Mouse (Mus musculus) olfactory bulb, adult 2 months (tissue): ENCODE results near the gene Gm3952.

Source experiments
- CTCF ChIP-seq: fragments of 200-500 bp; IDR thresholded peaks from 2 replicates; pipeline ENCODE4 v1.5.1; 2012; ENCODE audit warnings: low read depth, mild to moderate bottlenecking, low read length, moderate library complexity; ENCODE audit not compliant: insufficient read depth
- POLR2A ChIP-seq: fragments of 200-500 bp; IDR thresholded peaks from 2 replicates; pipeline ENCODE4 v1.6.1; 2012; ENCODE audit warnings: mild to moderate bottlenecking, low read depth, low read length, moderate library complexity; ENCODE audit not compliant: insufficient read depth

DNA sequence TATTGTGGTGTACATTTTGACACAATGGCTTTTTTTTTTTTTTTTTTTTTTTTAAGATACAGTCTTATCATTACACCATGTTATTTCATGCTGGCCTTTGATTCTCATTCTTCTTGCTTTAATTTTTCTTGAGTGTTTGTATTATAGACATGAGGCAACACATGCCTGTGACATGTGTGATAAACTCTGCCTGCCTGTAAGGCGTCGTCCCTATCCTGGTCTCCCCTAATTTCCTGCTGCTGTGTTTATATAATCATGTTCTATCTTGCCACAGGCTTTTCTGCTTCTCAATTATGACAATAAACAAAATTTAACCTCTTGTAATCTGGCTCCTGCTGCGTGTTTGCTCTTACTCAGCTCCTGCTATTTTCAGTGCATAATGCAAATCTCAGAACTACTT lies 100.5 kb downstream of the Gm3952 start:
- TF ChIP-seq POLR2A (no peak), CTCF (no peak)
